Mouse (Mus musculus) gastrocnemius, postnatal 10 days (tissue): ENCODE results near the gene Cluh. TPM values are rescaled to one million over a fixed set of nuclear protein-coding genes. Genes with fewer than 3 reads are reported as not detected.

Experiments
- DNase-seq: peaks from one replicate; pipeline ENCODE4 v3.0.0; 2021; ENCODE audit warnings: mixed read lengths
- long read RNA-seq, 2 experiments: library from polyadenylated mRNA; stranded (forward); transcript quantifications; one replicate each; pipeline ENCODE4 v2.0.0; 2021
- total RNA-seq, 2 experiments: library from RNA; stranded (reverse); gene quantifications; 2 replicates each; pipeline ENCODE4 v1.2.3; 2021

Cluh gene
- 10 to 100 TPM; 83.7 to 90.5 TPM for total RNA-seq
- long read RNA-seq, experiment 1, full-length matches to known transcripts: 102 of 184 reads
- long read RNA-seq, experiment 1, partial matches to known transcripts: 52 of 184 reads
- long read RNA-seq, experiment 1, other reads (novel, unspliced or antisense): 30 of 184 reads
- long read RNA-seq, experiment 2, full-length matches to known transcripts: 48 of 132 reads
- long read RNA-seq, experiment 2, partial matches to known transcripts: 60 of 132 reads
- long read RNA-seq, experiment 2, other reads (novel, unspliced or antisense): 24 of 132 reads

- peak; percentile 97 for DNase-seq
Measured at GRCm38 (mm10) chr11:74649095-74649646, at the start of gene Cluh. TSS of gene Cluh (plus strand) at chr11:74649495.

DNA sequence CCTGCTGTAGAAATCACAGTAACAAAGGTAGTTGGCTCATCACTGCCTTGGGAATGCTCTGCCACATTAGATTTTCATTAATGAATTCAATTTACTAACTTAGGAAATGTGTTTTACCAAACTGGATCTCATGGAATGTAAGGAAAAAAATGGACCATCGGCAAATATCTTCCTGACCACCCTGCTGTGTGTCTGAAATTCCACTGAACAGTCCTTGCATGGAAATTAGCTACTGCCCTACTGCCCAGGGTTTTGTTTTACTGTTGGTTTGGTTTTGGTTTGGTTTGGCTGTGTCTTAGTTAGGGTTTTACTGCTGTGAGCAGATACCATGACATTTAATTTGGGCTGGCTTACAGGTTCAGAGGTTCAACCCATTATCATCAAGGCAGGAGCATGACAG lies 47.0 kb upstream of the Cluh start:
- DNase-seq: no peak

DNA sequence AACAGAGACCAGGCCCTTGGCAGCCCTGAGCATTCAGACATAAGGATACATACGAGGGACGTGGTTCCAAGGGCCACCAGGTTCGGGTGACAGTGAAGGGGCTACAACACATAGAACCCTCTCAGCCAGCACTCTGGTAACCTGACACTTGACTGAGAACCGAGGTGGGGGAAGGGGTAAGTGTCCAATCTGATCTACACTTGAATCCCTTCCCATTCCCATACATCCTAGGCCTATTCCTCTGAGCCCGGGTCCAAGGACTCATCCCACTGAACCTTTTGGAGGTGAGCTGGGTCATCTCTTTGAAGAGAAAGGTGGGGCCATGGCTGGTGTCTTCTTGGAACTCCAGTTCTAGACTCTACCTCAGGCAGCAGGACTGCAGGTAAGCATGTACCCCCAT lies 39.2 kb upstream of the Cluh start:
- DNase-seq: no peak

DNA sequence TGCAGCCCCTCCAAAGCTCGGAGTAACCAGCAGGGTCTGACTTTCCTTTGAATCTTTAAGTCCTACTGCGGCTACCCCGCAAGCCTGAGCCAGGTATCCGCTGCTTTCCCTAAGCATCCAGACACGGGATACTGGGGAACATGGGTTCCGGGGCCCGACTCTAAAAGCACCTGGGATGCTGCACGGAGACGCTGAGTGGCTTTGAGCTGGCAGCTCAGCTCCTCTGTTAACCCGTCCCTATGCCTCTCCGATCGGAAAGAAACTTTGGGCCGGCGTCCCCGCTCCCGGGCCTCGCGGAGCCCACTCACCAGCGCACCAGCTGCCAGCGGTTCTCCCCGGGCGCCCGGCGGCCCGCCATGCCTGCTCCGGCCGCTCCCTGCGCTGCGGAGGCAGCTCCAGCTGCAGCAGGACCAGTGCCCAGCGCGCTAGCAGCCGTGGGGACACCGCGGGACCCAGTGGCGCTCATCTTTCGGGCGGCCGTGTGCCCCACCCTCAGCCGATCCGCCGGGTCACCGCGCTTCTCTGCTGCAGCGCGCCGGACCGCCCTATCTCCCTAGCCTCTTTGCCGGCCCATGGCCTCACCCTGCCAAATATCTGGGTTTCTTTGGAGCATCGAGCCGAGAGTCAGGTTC lies 38.6 kb upstream of the Cluh start, which contains the start of gene Rap1gap2:
Gene Rap1gap2, minus strand, starts transcription at position 371 of the 632 bp plus-strand sequence.
- DNase-seq: peak; percentile 18

GRCm38 (mm10) chr11:74611437-74611836 lies 37.9 kb upstream of the Cluh start:
- no peak for DNase-seq

- no peak for DNase-seq
Measured at GRCm38 (mm10) chr11:74613428-74613827, 35.9 kb upstream of the Cluh start.

DNA sequence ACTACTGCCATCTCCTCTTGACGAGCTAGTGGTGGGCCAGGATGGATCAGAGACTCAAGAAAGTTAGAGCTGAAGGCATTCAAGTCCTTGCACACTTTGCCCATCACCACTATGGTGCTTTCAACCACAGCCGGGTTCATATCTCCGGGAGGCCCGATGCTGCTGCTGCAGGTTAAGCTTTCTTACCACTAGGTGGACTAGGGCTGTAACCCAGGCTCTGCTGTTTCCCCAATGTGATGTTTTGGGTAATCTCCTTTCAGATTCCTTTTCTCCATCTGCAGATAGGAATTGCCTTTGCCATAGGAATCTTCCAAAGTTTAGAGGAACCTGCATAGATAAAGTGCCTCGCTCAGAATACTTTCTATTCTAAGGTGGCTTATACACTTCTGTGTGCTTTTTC lies 33.7 kb upstream of the Cluh start:
- DNase-seq: no peak

DNA sequence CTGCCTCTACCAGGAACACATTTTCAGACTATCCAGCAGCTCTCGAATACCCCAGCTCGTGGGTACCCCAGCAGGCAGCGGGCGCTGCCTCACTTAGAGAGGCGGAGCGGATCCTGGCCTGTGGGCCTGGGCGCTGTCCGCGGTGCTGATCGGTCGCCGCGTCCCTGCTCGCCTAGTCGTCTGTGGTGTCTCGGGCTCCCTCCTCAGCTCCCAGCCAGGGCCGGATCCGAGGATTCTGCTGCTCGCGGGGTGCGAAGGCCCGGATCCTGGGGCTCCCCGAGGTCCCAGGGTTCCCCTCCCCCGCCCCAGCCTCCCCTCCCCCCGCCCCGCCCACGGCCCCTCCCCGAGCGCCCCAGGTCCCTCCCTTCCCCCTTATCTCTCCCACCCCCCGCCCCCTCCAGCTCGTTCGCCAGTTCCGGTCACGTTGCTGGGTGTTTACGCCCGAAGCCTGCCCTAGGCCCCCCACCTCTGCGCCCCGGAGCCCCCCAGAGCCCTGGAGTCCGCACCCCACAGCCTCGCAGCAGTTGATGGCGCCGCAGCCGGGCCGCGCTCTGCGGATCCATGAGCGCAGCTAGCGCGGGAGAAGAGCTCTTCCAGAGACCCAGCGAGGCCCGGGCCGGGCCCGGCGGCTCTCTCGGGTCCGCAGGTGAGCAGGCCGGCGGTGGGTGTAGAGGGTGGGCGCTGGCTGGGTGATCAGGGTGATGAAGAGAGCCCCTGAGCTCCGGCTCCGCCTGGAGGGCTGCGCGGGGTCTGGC lies 29.9 kb upstream of the Cluh start, which contains the start of gene Ccdc92b:
Gene Ccdc92b, plus strand, starts transcription at position 405 of the 755 bp plus-strand sequence.
- DNase-seq: peak; percentile 86

DNA sequence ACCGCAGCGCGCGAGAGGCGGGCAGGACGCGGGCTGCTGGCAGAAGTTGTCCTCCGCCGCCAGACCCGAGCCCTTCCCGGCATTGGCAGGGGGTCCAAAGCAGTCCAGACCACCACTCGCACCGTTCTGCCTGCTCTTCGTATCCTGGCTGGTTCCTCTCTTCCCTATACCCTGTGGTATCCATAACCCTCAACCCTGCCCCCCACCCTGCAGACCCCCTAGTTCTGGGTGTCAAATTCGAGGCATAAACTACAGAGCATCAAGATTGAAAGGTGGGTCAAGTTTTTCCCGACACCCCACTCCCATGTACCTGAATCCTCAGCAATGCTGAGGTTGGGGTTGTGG lies 29.4 kb upstream of the Cluh start:
- DNase-seq: no peak

GRCm38 (mm10) chr11:74621974-74622669 lies 27.2 kb upstream of the Cluh start:
- no peak for DNase-seq

GRCm38 (mm10) chr11:74623693-74624092 lies 25.6 kb upstream of the Cluh start:
- DNase-seq: peak; percentile 38

- DNase-seq: no peak
Measured at GRCm38 (mm10) chr11:74625333-74625732, 24.0 kb upstream of the Cluh start.

- DNase-seq: no peak
Measured at GRCm38 (mm10) chr11:74627481-74627880, 21.8 kb upstream of the Cluh start.

DNA sequence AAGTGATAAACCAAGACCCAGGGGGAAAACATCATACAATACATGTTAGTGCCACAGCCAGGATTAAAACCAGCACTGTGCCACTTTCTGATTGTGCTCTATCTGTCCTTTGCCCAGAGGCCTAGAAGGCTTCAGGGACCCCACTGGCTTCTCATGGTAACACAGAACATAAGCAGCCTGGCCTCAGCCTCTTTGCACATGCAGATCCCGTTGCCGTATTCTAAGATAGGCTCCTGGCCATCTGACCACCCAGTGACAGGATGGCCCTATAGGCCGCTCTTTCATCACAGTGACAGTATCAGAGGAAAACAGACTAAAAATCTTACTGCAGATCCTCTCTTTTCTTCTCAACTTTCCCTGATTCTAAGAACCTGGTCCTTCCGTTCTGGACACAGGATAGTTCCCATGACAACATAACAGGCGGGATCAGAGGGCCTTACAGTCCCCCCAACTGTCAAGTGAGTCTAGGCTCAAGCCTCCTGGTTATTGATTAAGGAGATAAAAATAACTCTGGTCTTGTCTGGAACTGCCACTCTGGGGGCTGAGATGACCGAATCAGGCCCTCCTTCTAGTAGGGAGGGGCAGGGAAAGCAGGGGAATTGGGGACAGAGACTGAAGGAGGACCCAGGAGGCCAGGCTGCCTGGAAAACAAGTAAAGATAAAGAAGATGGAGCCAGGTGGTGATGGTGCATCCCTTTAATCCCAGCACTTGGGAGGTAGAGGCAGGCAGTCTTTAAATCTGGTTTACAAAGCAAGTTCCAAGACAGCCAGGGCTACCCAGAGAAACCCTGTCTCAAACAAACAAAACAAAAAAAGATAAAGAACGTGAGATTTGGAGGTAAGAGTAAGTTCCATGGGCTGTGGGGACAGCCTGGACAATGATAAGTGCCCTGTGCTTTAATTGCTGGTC lies 17.2 kb upstream of the Cluh start:
- no peak for DNase-seq

- peak; percentile 54 for DNase-seq
Measured at GRCm38 (mm10) chr11:74634490-74635275, 14.6 kb upstream of the Cluh start.

GRCm38 (mm10) chr11:74637486-74637885 lies 11.8 kb upstream of the Cluh start:
- DNase-seq: no peak

DNA sequence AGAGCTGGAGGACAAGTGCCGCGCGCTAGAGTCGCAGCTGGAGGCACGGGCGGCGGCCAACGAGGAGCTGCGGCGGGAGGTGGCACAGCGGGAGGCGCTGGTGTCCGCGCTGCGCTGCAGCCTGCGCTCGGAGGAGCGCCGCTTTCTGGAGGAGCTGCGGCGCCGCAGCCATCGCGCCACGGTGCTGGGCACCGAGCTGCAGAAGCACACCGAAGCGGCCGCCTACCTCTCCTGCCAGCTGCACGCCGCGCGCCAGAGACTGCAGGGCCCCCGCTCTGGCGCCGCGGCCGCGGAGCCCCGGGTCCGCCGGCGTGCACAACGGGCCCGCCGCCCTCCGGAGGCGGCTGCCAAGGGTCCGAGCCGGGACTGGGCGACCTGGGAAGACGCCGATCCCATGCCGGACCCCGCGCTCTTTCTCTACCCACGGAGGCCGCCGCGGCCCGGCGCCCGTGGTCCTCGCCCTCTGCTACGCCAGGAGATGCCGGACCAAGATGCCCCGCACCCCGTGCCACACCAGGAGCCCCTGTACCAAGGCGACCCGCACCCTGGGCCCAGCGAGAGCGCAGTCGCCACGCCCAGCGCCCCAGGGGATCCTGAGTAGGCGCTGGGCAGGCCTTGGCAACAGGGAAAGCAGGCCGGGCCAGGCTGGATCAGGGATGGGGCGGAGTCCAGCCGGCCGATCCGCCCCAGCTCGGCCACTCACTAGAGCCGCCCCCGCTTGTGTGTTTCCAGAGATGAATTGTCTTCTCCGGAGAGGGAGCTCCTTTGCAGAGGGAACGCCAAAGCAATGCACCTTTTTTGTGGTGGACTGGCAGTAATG lies 11.1 kb upstream of the Cluh start:
- peak; percentile 77 for DNase-seq

- DNase-seq: no peak
Measured at GRCm38 (mm10) chr11:74638791-74639411, 10.4 kb upstream of the Cluh start.

DNA sequence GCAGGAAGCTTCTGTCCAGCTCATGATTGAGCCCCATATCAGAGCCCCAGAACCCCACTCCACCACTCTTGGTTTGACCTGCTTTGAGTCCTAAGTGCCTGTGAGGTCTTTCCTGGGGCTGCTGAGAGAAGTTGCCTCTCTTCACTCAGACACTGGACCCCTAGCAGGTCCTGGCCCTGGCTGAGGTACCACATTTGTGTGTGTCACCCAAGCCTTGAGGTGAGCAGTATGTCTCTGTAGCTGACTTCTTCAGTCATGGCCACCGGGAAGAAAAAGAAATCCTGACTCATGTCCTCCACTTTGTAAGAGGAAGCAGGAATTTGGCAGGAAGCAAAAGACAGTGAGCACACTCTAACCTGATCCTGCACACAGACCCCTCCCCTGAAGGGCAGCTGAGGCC lies 9.7 kb upstream of the Cluh start:
- no peak for DNase-seq
